Mouse (Mus musculus) bone marrow, adult 2 months (tissue): Measurements from ENCODE around the gene Fry.

Experiments
- CTCF ChIP-seq: fragments of 200-500 bp; IDR thresholded peaks from 2 replicates; pipeline ENCODE4 v1.5.1; 2011; ENCODE audit warnings: low read length, control low read depth; ENCODE audit not compliant: control insufficient read depth, insufficient read depth
- POLR2A ChIP-seq: fragments of 200-500 bp; IDR thresholded peaks from 2 replicates; pipeline ENCODE4 v1.6.1; 2011; ENCODE audit warnings: low read depth, mild to moderate bottlenecking, control low read depth, low read length, borderline replicate concordance; ENCODE audit not compliant: control insufficient read depth

DNA sequence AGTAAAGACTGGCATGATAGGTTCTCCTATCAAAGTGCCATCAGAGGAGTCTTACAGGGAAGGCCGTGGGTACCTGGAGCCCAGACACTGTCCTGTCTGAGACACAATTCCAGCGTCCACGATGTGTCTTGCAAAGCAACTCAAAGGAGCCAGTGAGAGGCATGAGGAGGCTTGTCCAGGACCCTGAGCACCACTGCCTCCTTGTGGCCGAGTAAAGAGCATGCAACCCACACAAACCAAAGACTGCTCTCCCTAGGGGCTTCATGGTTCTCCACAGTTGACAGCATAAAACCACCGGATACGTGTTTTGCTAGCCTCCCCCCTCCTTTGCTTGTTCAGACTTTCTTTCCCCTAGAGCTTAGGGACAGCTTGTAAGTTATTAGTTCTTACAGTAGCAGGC lies 39.2 kb downstream of the Fry start:
- TF ChIP-seq POLR2A, result no peak
- peak; percentile 93 for TF ChIP-seq CTCF
